Mouse (Mus musculus): Measurements from ENCODE around the gene Chka.

Chka gene

GRCm38 (mm10) chr19:3922661-3923371, 71.2 kb downstream of the Chka start:
- DNase-seq, result no peak

GRCm38 (mm10) chr19:3923586-3923985, 72.0 kb downstream of the Chka start:
- DNase-seq, result no peak

- DNase-seq, result no peak
Observed at GRCm38 (mm10) chr19:3924190-3924589, 72.6 kb downstream of the Chka start.

GRCm38 (mm10) chr19:3924868-3925267, 73.3 kb downstream of the Chka start:
- no peak for DNase-seq

- no peak for DNase-seq
Observed at GRCm38 (mm10) chr19:3925859-3926258, 74.3 kb downstream of the Chka start.

GRCm38 (mm10) chr19:3926279-3926678, 74.7 kb downstream of the Chka start:
- DNase-seq, result peak; percentile 48 to 54

GRCm38 (mm10) chr19:3926685-3927084, 75.1 kb downstream of the Chka start:
- DNase-seq, result no peak

GRCm38 (mm10) chr19:3927989-3928388, 76.4 kb downstream of the Chka start:
- DNase-seq, result no peak

GRCm38 (mm10) chr19:3928779-3929178, 77.2 kb downstream of the Chka start:
- no peak for DNase-seq

- DNase-seq, result peak; percentile 89
Observed at GRCm38 (mm10) chr19:3929211-3929941, 77.8 kb downstream of the Chka start, which contains the start of gene Aldh3b1. TSS of gene Aldh3b1 (minus strand) at chr19:3929808.

- DNase-seq, result no peak
Observed at GRCm38 (mm10) chr19:3930262-3931057, 78.9 kb downstream of the Chka start.

GRCm38 (mm10) chr19:3931716-3932115, 80.1 kb downstream of the Chka start:
- DNase-seq, result no peak

GRCm38 (mm10) chr19:3935032-3935895, 83.7 kb downstream of the Chka start, which contains the start of gene Unc93b1:
TSS of gene Unc93b1 (plus strand) at chr19:3935186.
- DNase-seq, result no peak

GRCm38 (mm10) chr19:3935896-3936850, 84.6 kb downstream of the Chka start:
- DNase-seq, result peak; percentile 26 to 34

GRCm38 (mm10) chr19:3942315-3942714, 90.7 kb downstream of the Chka start:
- no peak for DNase-seq

GRCm38 (mm10) chr19:3942986-3943735, 91.6 kb downstream of the Chka start:
- no peak for DNase-seq

Measured in cerebellum, postnatal 36 days (tissue).